Mouse (Mus musculus) ES-E14 (cell line): ENCODE data around the gene Rnf149. TPM values are rescaled to one million over a fixed set of nuclear protein-coding genes. Genes with fewer than 3 reads are reported as not detected.
A peak's percentile ranks its signal among the peaks of the same experiment; 100 is the strongest.

Experiments
- DNase-seq: peaks from one replicate; pipeline ENCODE4 v3.0.0-alpha.2; 2013; ENCODE audit warnings: low read depth, low spot score
- H3K27ac ChIP-seq: 2 replicates; pipeline ENCODE4 v1.5.1; 2012; ENCODE audit warnings: low read depth, mild to moderate bottlenecking, low read length, moderate library complexity, mixed read lengths; ENCODE audit not compliant: poor library complexity, insufficient read depth, severe bottlenecking
- H3K36me3 ChIP-seq: 2 replicates; pipeline ENCODE4 v1.6.1; 2012; ENCODE audit warnings: mild to moderate bottlenecking, low read length, moderate library complexity, mixed read lengths; ENCODE audit not compliant: control insufficient read depth, poor library complexity, insufficient read depth, severe bottlenecking
- H3K4me1 ChIP-seq, 2 experiments: fragments of 150-350 bp in 1 of 2; sonication (generic) in 1 of 2; 2 replicates each; pipeline ENCODE4 v1.6.1; 2012; ENCODE audit warnings: low read length in 2 of 2, mild to moderate bottlenecking in 1 of 2, mixed read lengths in 1 of 2; ENCODE audit not compliant: control insufficient read depth in 2 of 2, insufficient read depth in 2 of 2, poor library complexity in 1 of 2
- H3K4me3 ChIP-seq, 2 experiments: fragments of 150-350 bp in 1 of 2; sonication (generic) in 1 of 2; 2 replicates each; pipeline ENCODE4 v1.5.1; 2012; ENCODE audit warnings: low read length in 2 of 2, low read depth in 1 of 2, mild to moderate bottlenecking in 1 of 2, mixed read lengths in 1 of 2; ENCODE audit not compliant: insufficient read depth in 1 of 2, poor library complexity in 1 of 2, severe bottlenecking in 1 of 2
- H3K9ac ChIP-seq: 2 replicates; pipeline ENCODE4 v1.6.1; 2012; ENCODE audit warnings: low read depth, mild to moderate bottlenecking, low read length, mixed read lengths; ENCODE audit not compliant: poor library complexity, insufficient read depth, severe bottlenecking
- H3K9me3 ChIP-seq: fragments of 150-350 bp; sonication (generic); 2 replicates; pipeline ENCODE4 v1.6.1; 2012; ENCODE audit warnings: low read depth, mild to moderate bottlenecking, low read length; ENCODE audit not compliant: control insufficient read depth, insufficient read depth
- CHD2 ChIP-seq: IDR thresholded peaks from 2 replicates; pipeline ENCODE4 v1.6.1; 2014; ENCODE audit warnings: mild to moderate bottlenecking, low read depth, low read length, inconsistent platforms
- HCFC1 ChIP-seq: IDR thresholded peaks from 2 replicates; pipeline ENCODE4 v1.6.1; 2012; ENCODE audit warnings: low read length, inconsistent platforms, borderline replicate concordance; ENCODE audit not compliant: insufficient read depth
- MAFK ChIP-seq: IDR thresholded peaks from 2 replicates; pipeline ENCODE4 v1.6.1; 2014; ENCODE audit warnings: mild to moderate bottlenecking, low read depth, low read length, inconsistent platforms; ENCODE audit not compliant: insufficient read depth
- ZC3H11A ChIP-seq: IDR thresholded peaks from 2 replicates; pipeline ENCODE4 v1.6.1; 2012; ENCODE audit warnings: low read depth, mild to moderate bottlenecking, inconsistent platforms, low read length, borderline replicate concordance
- ZNF384 ChIP-seq: IDR thresholded peaks from 2 replicates; pipeline ENCODE4 v1.6.1; 2012; ENCODE audit warnings: low read depth, low read length, inconsistent platforms
- in situ Hi-C, 2 experiments: fragments of 600-800 bp; cut with MboI; formaldehyde crosslinking; loops; one replicate each; pipeline ENCODE4 v1.15.1; 2025; ENCODE audit warnings: low sequenced_read_pairs in 2 of 2, inconsistent platforms in 1 of 2; ENCODE audit not compliant: unreplicated experiment in 2 of 2
- total RNA-seq: library from RNA; depleted of rRNA; stranded (reverse); fragments of 300-350 nt; gene quantifications from 2 replicates; pipeline ENCODE4 v1.2.3, GENCODE M21; 2012; rRNA removed

Gene Rnf149
- total RNA-seq, 1 experiment = 61.7 TPM

- H3K4me1 ChIP-seq = no peaks in the 10 kb centered on the region; a peak in 1 of 4 replicates
- H3K4me3 ChIP-seq = no peak overlapping the region
- H3K27ac ChIP-seq = no peak overlapping the region
- DNase-seq = no peak
- TF ChIP-seq HCFC1 = no peak
- TF ChIP-seq CHD2 = no peak
- peak; percentile 38; the same call in 1 of the 2 replicates for TF ChIP-seq ZC3H11A
- no peak for TF ChIP-seq ZNF384
- TF ChIP-seq MAFK = no peak
- no peaks in the 10 kb centered on the region for H3K36me3 ChIP-seq
- H3K9ac ChIP-seq = no peak overlapping the region
- in situ Hi-C loops = loop anchor here (25.0 kb wide), 2 partner anchors 117 to 492 kb away; no protein-coding TSS in a partner anchor
- no peaks in the 10 kb centered on the region for H3K9me3 ChIP-seq
Measured at GRCm38 (mm10) chr1:39504261-39504660, 72.9 kb downstream of the Rnf149 start.

GRCm38 (mm10) chr1:39502817-39503633 lies 74.2 kb downstream of the Rnf149 start:
- no peaks in the 10 kb centered on the region for H3K4me1 ChIP-seq
- TF ChIP-seq ZNF384 (no peak), MAFK (no peak), CHD2 (no peak), ZC3H11A (no peak), HCFC1 (no peak)
- no peak overlapping the region for H3K4me3 ChIP-seq
- H3K36me3 ChIP-seq = no peaks in the 10 kb centered on the region
- H3K9me3 ChIP-seq = no peaks in the 10 kb centered on the region
- H3K9ac ChIP-seq = 0 out of 2 replicates have a peak overlapping the region, but pooled peaks have one; percentile 28
- no peak for DNase-seq
- in situ Hi-C loops = loop anchor here (25.0 kb wide), 2 partner anchors 116 to 491 kb away; no protein-coding TSS in a partner anchor
- no peak overlapping the region for H3K27ac ChIP-seq

Other genes with a start within 250 kb of the Rnf149 start
- gene Rpl31, start 209.6 kb downstream of the Rnf149 start, total RNA-seq = 1,395 and 1,593 TPM in 2 replicates
- 6.1 and 12.1 TPM in 2 replicates for gene Tbc1d8, start 98.7 kb downstream of the Rnf149 start, total RNA-seq
- gene Cnot11, start 42.4 kb downstream of the Rnf149 start, total RNA-seq = 17.8 and 21.7 TPM in 2 replicates
- 0.22 and 0.48 TPM in 2 replicates for gene Creg2, start 74.1 kb upstream of the Rnf149 start, total RNA-seq
- gene Rfx8, start 143.6 kb upstream of the Rnf149 start, total RNA-seq = not detected in 2 replicates
- gene Gm3646, start 227.9 kb upstream of the Rnf149 start, total RNA-seq = not detected in 2 replicates